Mouse (Mus musculus): Measurements from ENCODE around the gene Tm9sf2. TPM values are rescaled to one million over a fixed set of nuclear protein-coding genes. Genes with fewer than 3 reads are reported as not detected.

Tm9sf2 gene
- total RNA-seq, 2 experiments from 2014 or later, result 149 to 177 TPM

DNA sequence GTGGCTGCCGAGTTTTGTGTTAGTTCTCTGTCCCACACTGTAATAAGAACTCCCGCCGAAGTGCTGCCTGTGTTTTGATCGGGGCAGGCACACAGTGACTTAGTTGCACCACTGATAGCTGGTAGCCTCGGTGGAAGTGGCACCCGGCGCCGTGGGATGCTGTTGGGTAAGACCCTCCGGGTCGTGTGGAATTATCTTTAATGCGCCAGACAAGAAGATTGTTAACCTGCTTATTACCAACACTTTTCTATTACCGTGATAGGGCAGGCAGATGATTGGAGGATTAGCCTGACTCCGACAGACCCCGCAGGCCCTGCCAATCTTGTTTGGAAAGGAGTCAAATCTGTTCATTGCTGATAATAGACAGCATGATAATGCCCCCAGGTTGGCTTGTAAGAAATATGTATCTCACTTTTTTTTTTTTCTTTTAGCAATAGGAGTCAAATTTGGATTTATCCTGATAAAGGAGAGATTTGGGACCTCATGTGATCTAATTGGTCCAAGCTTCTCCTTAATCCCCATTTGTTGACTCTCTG, 69.5 kb downstream of the Tm9sf2 start:
- DNase-seq, result no peak

DNA sequence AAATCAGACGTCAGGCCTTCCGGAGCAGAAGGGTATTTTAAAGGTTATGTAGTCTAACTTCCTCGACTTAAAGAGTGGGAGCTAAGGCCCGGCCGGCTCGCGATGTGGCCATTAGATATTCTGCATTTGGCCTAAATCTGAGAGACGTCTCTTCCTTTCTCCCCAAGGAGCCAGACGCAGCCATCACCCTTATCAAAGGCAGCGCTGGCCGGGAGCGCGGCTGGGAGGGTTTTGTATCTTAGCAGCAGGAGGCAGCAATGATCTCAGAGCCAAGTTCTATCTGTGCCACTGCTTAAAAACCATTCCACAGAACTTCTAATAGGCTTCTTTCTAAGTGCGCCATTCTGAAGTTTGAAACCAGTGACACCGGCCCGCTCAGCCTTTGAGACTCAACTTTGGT, 72.4 kb downstream of the Tm9sf2 start:
- DNase-seq, result no peak

DNA sequence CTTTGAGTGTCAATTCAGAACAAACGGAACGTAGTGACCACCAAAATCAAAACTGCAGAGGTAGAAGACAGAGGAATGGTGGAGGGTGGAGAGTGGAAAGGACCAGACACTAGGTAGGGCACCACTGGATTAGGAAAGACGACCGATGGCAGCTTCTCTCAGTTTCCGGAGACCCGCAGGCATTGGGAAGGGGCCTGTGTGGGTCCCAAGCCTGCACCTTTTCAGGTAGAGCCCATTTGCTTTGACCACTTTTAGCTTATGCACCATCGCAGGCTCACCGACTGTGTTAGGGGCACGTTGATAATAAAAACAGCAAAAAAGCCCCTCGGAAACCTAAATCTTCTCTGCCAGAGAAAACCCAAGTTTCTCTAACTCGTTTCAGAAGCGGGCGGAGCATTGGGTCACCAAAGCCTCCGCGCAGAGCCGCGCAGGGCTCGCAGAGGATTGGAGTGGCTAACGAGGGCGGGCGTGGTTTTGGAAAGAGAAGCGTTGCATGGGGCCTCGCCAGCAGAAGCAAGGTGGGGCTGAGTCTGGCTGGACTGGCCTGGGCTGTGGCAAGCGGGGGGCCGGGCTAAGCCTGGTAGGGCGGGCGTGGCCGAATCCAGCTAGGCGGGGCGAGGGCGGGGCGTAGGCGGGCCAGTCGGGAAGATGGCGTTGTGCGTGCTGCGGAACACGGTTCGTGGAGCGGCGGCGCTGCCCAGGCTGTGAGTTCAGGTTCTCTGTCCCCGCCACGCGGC, 74.4 kb downstream of the Tm9sf2 start, which contains the start of gene Clybl:
Gene Clybl, plus strand, starts transcription at position 627 of the 737 bp plus-strand sequence.
- DNase-seq, result peak; percentile 99

DNA sequence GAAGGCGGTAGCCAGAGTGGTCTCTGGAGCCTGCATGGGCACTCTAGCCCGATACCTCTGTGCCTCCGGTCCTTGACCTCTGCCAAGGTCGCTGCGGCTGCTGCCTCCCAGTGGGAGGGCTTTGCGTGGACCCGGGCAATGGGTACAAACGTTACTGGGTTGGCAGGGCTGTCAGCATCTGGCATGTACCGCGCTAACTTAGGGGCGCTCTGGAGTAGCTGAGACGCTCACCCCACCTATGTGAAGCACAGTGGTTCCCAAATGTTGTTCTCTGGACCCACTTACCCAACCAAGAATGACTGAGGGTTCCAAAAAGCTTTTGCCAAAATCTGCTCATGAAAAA, 74.9 kb downstream of the Tm9sf2 start:
- DNase-seq, result no peak

DNA sequence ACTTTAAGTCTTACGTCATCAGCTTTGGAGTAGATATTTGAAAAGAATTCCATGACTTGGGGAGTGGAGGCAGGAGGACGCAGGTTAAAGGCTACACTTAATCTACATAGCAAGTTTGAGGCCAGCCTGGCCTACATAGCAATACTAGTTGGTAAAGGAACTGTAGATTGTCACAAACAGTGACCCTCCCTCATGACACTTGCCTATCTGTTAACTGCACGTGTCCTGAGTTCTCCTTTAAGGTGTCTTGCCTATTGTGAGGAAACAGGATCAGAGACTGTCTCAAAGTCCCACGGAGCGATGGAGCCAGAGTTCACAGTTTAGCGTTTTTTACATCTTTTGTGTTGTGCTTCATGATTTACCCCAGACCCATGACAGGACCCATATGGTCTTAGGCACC, 75.4 kb downstream of the Tm9sf2 start:
- DNase-seq, result no peak

DNA sequence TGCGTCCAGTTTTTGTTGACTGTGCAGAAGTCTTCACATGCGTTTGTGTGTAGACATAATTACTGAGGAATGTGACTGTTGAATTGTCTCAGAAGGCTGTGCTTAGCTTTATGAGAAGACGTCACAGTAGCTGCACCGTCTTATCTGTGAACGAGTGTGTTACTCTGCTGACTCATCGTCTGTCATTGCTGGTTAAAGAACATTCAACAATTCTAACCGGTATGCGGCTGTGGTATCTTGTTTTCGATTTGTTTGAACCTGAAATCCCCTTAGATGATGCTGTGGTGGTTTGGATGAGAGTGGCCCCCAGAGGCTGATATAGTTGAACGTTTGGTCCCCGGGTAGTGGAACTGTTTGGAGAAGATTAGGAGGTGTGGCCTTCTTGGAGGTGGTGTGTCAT, 77.1 kb downstream of the Tm9sf2 start:
- no peak for DNase-seq

DNA sequence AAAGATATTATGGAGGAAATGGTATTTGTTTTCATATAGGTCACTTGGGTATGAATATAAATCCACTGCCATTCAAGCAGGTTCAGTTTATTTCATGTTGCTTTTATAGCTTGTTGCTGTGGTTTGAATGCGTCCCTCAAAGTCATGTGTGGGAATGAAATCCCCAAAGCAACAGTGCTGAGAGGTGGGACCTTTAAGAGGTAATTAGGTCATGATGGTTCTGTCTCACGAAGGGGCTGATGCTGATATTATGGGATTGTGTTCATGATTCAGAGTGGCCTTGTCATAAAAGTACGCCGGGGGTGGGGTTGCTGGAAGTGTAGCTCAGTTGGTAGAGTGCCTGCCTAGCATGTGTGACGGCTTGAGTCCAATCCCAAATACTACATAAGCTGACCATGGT, 81.4 kb downstream of the Tm9sf2 start:
- DNase-seq, result peak; percentile 16 to 55

DNA sequence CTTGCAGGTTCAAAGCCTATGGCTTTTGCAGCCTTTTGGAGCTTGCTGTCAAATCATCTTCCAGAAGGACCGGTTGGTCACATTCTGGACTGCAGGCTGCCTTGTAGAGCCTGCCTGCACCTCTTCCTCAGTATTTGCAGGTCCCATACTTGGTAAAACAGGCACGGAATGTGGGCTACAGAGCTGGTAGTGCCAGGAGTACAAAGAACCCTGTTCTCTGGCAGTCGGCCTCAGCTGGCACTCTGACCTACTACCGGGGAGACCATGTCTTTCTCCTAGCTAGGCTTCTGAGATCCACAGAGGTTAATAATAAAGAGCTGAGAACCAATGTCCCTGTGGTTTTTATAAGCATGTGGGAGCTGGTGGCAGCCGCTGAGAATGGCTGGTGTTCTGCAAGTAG, 83.1 kb downstream of the Tm9sf2 start:
- DNase-seq, result peak in 1 of 2 experiments; percentile 20

DNA sequence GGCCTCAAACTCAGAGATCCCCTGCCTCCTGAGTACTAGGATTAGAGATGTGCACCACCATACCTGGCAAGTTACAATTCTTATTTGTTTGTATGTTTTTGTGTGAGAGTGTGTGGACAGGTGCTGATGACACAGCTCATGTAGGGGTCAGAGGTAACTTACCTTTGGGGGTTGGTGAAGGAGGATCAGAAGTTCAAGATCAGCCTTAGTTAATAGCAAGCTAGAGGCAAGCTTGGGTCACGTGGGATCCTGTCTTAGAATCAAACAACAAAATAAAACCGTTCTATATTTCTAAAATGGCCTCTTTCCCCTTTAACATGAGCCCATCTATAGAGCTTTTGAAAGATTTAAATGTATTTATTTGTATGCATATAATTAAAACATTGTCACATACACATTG, 83.7 kb downstream of the Tm9sf2 start:
- no peak for DNase-seq

DNA sequence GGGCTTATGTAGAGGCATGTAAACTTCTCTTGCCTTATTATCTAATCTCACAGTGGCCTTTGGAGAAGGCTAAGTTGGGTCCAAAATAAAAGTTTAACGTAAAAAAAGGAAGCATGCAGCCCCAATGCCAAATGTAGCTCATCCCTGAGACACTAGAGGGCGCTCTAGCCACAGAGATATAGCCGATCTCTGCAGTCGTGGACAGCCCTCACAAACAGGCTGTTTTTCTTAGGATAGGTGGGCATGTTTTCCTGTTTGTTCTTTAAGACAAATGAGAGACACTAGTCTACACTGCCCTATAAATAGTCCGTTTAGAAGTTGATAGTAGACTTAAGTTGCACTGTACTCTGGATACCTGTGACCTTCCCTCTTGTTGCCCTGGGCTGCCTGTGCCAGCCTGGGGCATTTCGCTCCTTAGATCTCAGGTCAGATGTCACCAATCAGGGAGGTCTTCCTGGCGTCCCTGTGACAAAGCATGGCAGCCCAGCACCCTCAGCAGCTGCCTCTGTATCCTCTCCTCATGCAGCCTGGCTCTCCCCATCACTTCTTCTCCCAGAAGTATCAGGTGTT, 84.2 kb downstream of the Tm9sf2 start:
- DNase-seq, result peak; percentile 65 to 75

DNA sequence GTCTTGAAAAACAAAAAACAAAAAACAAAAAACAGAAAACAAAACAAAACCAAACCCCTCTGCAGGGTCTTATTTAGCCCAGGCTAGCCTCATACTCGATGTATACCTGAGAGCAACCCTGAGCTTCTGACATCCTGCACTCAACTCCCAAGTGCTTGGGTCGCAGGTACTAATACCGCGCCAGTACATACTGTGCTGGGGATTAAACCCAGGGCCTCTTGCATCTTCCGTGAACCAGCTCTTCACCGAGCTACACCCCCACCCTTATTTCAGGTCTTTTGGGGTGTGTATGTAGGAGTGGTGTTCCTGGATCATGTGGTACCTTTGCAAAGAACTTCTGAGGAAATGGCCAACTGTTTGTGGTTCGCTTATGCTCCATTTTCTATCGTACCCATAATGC, 87.8 kb downstream of the Tm9sf2 start:
- no peak for DNase-seq

DNA sequence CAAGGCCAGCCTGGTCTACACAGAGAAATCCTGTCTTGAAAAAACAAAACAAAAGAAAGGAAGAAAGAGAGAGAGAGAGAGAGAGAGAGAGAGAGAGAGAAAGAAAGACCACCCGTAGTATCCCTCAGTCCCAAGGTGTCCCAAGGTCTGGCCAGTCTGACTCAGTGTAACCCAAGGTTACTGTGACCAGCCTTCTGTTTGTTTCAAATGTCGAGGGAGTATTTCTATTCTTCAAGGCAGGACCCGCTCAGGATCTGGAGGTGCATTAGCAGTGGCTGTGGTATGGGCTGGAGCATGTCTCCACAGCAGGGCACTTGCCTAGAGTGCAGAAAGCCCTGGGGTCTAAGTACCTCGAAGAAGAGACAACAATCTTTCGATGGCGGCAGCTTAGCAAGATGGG, 90.0 kb downstream of the Tm9sf2 start:
- DNase-seq, result peak; percentile 28 to 50

DNA sequence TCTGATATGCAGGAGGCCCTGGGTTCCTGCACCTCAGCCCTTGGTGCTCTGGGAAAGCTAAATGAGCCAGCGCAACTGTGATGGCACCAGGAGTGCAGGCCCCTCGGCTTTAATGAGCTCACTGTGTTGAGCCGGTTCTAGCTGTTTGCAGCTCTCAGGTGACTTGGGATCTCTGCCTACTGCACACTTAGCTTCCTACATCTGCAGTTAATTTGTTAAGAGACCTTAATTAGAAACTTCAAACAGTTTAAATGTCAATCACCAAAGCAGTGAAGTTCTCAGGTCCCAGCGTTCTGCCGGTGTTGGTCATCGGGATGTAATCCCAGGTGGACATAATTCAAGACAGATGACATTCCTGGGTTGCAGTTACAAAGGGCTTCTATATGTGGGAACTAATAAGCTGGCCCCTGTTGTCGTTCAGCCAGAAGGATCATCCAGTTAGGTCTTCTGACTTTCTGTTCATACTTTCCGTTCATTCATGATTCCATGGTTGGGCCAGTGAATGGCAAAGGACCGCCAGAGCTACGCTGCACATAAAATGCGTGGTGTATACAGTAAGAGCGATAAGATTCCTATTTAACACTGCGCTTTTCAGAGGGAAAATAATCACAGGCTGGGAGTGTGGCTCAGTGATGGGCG, 93.5 kb downstream of the Tm9sf2 start:
- no peak for DNase-seq

DNA sequence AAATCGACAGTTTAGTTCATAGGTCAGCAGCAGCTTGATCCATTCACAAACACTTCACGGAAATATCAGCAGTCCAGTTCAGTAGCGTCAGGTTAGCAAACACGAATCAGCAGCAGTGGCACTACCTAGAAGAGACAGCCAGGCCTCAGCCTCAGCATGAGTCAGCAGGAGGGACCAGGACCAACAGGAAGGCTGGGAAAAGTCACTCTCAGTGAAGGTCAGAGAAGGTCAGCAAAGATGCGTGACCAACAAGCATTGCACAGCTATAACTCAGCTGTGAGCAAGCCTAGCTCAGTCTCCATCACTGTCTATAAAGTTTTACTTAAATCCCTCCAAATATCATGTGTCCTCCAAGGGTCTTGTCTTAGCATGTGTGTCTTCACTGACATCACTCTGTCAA, 102.3 kb downstream of the Tm9sf2 start:
- peak; percentile 37 to 40 for DNase-seq

Other genes with a start within 250 kb of the Tm9sf2 start
- gene Ubac2, start 228.4 kb upstream of the Tm9sf2 start, total RNA-seq (2021), result 10 to 100 TPM; 35.4 to 36.5 TPM
- under 1 TPM; 0.23 to 0.26 TPM for gene Gpr18, start 191.3 kb upstream of the Tm9sf2 start, total RNA-seq (2021)
- gene Gpr183, start 141.8 kb upstream of the Tm9sf2 start, total RNA-seq (2021), result under 1 TPM; 0.36 to 0.46 TPM
- not detected for gene Timm8a2, start 72.4 kb upstream of the Tm9sf2 start, total RNA-seq (2021)
- gene Clybl, start 74.7 kb downstream of the Tm9sf2 start, total RNA-seq (2021), result 10 to 100 TPM; 82.2 to 85.6 TPM